Mouse (Mus musculus): ENCODE data around the gene Sap30.

Sap30 gene

DNA sequence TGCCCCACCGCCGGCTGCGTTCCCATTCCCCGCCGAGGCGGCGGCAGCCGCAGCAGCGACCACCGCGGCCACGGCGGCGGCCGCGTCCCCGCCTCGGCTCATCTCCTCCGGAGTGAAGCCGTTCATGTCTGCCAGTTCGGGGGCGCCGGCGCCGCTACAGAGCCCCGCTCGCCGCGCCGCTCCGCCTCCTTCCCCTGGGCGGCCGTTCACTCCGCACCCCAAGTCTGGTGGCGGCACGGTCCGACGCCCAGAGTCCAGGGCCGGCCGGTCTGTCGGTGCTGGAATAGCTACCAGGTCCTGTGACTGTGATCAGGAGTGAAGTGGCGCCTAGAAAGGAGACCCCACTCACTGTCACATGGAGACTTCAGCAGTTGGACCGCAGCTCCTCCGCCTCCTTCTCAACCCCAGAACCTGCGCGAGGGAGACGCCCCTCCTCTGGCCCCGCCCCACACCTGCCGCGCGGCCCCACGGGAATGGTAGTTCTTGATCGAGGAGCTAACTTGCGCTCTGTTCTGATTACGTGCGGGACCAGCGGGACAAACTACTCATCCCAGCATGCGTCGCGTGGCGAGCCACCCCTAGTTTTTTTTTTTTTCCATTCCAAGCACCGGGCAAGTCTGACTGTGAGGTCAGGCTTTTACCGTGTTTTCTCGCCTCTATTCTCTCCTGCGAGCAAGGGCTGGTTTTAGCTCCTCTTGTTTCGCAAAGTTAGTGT is at the start of gene Sap30:
Gene Sap30 (minus strand): TSS at position 420 of the 715 bp plus-strand sequence.
- in situ Hi-C loops (cut with MboI, MseI) = no loop called here

DNA sequence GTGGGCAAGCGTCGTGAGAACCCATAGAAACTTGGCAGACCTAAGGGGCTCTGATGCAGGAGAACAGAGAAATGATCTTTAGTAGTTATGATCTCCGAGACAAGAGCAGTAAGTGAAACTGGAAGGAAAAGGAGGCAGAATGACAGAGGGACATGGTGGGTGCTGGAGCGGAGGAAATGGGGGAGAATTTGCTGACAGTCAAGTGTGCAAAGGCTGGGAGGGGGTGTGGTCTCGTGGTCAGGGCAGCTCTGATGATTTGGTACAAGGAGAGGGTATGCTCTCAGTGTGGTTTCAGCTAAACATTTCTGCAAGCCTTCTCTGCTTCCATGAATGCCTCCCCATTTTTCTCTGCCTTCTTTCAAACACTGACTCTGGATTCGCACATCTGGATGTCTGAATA is 48.5 kb upstream of the Sap30 start:
- in situ Hi-C loops (cut with MboI, MseI) = loop anchor here (5.0 kb wide), 2 partner anchors 261 to 271 kb away; no protein-coding TSS in a partner anchor

DNA sequence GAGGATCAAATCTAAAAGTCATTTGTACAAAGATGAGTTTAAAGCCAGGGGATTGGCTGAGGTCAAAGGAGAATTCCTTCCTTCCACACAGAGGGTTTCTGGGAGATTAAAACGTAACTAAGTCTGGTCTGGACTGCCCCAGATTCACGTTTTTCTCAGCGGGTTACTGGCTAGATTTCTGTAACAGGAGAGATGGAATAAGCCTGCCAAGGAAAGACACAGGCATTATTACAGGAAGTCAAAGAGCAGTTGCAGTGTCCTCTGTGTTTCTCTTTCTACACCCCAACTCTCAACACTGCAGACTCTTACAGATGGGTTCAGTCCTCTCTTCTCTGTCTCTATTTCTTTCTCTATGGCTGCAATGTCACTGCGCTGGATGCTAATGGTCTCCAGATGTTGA is 46.8 kb upstream of the Sap30 start:
- in situ Hi-C loops (cut with MboI, MseI) = loop anchor here (5.0 kb wide), 2 partner anchors 102 to 107 kb away; no protein-coding TSS in a partner anchor

DNA sequence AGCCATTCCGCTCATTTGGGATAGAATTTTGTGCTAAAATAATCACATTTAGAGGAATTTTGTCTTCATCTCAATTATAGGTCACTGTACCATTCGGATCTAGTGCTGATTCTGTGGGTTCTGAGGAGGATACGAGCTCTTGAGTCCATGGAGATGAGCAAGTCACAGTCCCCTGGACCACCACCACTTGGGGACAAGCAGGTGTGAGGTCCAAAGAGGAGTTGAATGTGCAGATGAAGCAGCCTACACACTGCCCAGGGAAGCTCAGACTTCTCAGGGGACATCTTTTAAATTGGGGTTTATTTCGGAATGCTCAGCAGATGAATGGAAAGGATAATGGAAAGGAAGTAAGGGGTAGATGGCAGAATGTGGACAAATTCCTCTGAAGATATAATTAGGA is 45.4 kb upstream of the Sap30 start:
- in situ Hi-C loops (cut with MboI, MseI) = loop anchor here (5.0 kb wide), 2 partner anchors 101 to 106 kb away; no protein-coding TSS in a partner anchor

DNA sequence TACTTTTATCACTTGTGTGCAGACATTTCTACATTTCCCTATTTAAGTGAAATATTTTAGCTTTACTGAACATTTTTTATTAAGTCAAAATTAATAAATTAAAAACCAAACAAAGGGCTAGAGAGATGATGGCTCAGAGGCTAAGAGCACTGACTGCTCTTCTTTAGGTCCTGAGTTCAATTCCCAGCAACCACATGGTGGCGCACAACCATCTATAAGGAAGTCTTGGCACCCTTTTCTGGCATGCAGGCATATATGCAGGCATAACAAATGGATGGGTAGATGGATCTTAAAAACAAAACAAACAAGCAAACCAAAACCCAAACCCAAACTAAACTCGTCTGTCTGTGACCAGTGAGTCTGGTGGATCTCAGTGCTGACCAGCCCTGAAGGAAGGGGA is 44.6 kb upstream of the Sap30 start:
- in situ Hi-C loops (cut with MboI, MseI) = loop anchor here (5.0 kb wide), 2 partner anchors 100 to 105 kb away; no protein-coding TSS in a partner anchor

DNA sequence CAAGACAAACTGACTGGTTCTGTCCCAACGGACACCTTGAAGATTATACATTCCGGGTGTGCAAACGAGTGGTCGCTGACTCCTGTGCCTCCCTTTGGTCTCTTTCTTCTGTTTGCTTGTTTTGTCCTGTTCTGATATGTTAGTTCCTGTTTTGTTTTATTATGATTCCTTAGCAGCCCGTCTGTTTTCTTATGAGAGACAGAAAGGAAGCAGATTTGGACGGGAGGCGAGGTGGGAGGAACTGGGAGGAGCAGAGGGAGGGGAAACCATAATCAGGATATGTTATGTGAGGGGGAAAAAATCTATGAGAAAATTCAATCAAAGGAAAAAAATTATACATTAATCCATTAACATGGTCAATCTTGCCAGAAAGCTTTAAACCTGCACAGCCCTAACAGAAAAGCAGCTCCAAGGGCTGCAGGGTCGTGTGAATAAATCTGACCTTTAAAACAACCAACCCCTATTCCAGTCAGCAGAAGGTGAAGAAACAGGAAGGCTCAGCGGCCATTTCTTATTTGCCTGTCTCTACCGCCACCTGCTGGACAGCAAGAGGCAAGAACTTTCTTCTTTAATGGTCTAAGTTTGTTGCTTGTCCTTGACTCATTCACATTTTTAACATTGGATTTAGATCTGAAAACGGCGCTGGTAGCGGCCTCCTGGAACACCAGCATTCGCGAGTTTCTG is 43.1 kb upstream of the Sap30 start:
- in situ Hi-C loops (cut with MboI, MseI) = loop anchor here (5.0 kb wide), 2 partner anchors 99 to 104 kb away; no protein-coding TSS in a partner anchor

DNA sequence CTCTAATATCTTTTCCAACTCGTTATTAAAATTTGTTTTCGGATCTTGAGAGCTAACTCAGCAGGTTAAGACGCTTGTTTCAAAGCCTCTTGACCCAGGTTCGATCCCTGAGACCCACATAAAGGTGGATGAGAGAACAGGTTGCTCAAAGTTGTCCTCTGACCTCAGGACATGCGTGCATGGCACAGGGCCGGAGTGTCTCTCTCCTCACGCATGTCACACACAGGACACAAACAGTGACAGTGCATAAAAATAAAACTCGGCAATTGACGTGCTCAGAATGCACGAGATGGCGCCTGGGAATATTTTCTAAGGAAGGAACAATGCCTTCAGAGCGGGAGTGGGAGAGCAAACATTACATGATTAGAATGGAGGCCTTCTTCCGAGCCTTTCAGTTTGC is 42.6 kb upstream of the Sap30 start:
- in situ Hi-C loops (cut with MboI, MseI) = loop anchor here (5.0 kb wide), 2 partner anchors 98 to 103 kb away; no protein-coding TSS in a partner anchor

DNA sequence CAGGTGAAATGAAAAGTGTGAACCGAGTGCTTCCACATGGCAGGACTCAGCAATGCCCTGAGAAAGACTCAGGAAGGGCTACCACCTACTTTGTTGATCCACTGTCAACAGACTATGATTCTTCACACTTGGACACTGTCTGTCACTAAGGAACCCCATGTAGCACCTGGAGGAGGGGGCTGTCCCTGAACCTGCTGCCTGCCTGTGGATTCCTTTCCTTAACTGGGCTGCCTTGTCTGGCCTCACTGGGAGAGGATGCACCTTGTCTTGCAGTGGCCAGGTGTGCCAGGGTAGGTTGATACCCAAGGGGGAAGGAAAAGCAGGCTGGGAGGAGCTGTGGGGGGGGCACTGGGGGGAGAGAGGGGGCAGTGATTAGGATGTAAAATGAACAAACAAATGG is 40.4 kb upstream of the Sap30 start:
- in situ Hi-C loops (cut with MboI, MseI) = no loop called here

DNA sequence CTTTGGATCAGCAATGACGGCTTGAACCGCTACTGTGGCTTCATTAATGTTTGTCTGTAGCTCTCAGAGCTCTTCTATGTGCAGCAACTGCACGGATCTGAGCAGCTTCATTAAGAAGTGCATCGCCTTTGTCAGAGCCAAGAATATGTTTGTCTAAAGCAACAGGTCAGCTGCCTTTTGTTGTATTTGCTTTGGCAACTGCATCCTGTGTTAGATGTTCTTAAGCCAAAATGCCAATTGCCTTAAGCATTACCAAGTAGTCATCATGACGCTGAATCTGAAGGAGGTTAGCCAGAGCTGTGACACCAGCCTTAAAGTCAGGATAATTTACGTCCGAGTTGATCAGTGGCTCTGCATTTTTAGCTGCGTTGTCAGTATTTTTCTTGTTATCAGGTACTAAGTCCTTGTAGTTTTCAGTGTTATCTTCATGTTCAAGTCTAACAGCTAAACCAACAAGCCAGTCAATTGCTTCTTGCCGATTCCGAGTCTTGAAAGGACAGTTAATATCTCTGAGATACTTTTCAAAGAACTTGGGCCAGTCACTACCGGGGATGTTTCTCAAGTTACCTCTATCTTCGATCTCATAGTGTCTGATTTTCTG is 32.6 kb upstream of the Sap30 start:
- in situ Hi-C loops (cut with MboI, MseI) = loop anchor here in 1 of 2 experiments (25.0 kb wide), 1 partner anchor 958 kb away; the partner anchor contains the start of genes Cep44 and Fbxo8

DNA sequence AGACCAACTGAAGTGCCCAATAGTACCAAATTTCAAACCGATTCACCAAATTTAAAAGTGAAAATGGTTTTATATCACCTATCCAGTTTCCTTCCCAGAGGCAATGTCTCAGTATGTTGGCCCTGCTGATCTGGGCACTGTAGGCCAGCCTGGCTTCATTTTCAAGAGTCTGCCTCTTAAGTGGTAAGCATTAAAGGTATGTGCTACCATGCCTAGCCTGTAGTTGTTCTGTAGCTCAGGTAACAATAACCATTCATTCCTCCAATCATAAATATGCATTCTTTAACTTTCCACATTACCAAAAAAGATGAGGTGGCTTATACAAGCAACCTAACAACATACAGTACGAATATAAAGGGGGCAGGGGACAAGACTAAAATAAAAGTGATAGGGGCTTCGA is 30.1 kb upstream of the Sap30 start:
- in situ Hi-C loops (cut with MboI, MseI) = loop anchor here in 1 of 2 experiments (25.0 kb wide), 1 partner anchor 955 kb away; the partner anchor contains the start of genes Cep44 and Fbxo8

DNA sequence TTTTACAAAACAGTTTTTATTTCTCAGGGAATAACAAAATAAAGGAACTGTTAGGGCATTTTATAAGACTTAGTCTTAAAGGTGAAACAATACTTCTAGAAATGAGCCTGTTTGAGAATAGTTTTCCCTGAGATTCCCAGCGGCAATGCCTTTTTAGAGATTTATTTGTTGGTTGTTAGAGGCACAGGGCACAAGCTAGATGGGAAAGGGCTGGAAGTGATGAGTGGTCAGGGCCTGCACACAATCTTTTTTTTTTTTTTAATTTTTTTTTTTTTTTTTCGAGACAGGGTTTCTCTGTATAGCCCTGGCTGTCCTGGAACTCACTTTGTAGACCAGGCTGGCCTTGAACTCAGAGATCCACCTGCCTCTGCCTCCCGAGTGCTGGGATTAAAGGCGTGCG is 29.0 kb upstream of the Sap30 start:
- in situ Hi-C loops (cut with MboI, MseI) = loop anchor here in 1 of 2 experiments (25.0 kb wide), 1 partner anchor 954 kb away; the partner anchor contains the start of genes Cep44 and Fbxo8

DNA sequence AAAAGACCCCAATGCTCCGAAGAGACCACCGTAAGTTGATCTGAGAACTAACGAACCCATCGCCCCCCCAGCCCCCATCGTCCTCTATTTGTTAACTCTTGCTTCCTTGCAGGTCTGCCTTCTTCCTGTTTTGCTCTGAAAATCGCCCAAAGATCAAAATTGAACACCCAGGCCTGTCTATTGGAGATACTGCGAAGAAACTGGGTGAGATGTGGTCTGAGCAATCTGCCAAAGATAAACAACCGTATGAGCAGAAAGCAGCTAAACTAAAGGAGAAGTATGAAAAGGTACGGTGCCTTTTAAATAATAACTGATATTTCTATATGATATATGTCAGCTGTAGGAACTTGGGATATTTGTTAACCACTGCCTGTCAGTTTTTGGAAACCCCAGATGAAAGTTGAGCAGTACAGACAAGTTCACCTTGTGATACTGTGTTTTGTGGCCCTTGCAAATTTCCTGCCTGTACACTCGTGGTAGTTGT is 25.6 kb upstream of the Sap30 start:
- in situ Hi-C loops (cut with MboI, MseI) = loop anchor here in 1 of 2 experiments (25.0 kb wide), 1 partner anchor 951 kb away; the partner anchor contains the start of genes Cep44 and Fbxo8

DNA sequence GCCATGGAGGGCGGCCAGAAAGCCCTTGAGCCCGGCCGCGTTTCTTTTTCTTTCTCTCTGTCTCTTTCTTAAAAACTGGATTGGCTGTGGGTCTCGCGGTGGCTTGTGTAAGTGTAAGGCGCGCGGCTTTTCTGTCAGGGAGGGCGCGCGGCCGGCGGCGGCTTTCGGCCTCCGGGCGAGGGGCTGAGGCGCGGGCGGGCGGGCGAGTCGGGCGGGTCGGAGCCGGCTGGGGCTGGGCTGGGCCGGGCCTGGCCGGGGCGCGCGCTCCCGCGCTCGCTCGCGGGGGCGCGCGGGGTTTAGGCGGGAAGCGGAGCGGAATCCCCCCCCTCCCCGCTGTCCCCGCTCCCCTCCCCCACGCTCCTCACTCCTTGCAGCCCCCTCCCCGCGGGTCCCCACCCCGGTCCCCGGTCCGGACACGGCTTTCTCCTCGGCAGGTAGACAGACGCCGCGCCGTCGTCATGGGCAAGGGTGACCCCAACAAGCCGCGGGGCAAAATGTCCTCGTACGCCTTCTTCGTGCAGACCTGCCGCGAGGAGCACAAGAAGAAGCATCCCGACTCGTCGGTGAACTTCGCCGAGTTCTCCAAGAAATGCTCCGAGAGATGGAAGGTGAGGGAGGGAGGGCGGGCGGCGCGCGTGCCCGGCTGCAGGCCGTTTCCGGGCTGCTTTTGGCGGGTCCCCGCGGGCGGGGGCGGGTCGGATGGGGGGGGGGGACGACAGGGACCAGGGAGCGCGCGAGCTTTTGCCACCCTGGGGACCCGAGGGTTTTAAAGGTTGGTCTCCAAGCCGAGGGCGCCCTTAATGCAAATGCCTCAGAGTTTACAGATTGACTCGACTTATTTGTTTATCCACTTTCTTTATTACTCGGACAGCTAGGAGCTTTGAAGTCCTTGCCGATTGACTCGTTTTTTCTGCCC is 24.7 kb upstream of the Sap30 start:
- in situ Hi-C loops (cut with MboI, MseI) = loop anchor here in 1 of 2 experiments (25.0 kb wide), 1 partner anchor 950 kb away; the partner anchor contains the start of genes Cep44 and Fbxo8

DNA sequence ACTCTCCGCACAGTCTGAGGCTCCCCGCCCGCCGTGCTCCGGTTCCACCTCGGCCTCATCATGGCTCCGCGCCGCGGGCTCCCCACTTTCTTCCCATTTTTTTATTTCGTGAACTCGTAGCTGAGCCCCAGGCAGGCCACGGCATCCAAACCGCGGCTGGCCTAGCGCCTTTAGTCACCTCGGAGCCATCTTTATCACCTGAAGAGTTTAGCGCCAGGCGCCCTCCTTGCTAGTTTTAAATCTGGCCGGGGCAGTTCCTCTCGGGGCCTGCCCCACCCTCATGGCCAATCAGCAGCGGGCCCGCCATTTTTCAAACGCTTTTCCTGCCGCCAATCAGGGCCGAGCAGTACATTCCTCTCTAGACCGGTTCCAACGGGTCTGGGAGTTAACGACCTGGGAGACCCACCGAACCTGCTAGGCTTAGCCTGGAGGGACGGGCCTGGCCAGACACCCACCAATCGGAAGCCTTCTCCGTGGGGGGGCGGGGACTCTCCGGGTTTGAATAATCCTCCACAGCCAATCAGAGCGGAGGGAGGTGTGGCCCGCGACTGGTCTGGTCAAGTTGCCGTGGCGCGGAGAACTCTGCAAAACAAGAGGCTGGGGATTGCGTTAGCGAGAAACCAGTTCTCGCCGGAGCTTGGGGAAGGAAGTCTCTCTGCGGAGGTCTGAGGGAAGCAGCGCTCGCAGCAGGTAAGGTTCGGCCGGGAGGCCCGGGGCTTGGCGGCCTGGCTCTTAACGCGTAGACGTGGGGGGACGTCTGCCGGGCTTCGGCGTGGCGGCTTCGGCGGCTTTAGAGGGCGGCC is 23.9 kb upstream of the Sap30 start, which contains the start of gene Hmgb2:
Gene Hmgb2 (plus strand): TSS at position 592 of the 803 bp plus-strand sequence.
- in situ Hi-C loops (cut with MboI, MseI) = loop anchor here in 1 of 2 experiments (25.0 kb wide), 1 partner anchor 949 kb away; the partner anchor contains the start of genes Cep44 and Fbxo8

DNA sequence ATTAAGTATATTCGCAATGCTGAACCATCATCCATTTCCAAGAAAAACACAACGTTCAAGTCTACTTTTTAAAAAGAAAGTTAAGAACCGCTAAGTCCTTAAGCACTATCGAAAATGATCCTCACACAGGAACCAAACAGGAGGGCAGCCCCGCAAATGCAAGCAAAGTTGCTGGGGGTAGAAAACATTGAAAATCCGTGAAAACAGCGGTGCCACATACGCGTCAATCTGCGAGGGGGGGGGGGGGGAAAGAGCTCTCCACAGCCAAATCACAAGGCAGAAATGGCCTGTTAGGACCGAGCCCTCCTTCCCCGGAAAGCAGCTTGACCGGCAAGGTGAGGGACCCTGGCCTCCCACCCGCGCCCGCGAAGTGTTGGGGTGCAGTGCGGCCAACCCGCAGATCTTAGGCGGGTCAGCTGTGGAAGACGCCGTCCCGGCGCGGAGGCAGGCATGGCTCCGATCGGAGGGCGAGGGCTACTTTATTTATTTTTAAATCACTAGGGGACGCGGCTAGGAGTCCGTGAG is 23.2 kb upstream of the Sap30 start:
- in situ Hi-C loops (cut with MboI, MseI) = loop anchor here in 1 of 2 experiments (25.0 kb wide), 1 partner anchor 949 kb away; the partner anchor contains the start of genes Cep44 and Fbxo8

DNA sequence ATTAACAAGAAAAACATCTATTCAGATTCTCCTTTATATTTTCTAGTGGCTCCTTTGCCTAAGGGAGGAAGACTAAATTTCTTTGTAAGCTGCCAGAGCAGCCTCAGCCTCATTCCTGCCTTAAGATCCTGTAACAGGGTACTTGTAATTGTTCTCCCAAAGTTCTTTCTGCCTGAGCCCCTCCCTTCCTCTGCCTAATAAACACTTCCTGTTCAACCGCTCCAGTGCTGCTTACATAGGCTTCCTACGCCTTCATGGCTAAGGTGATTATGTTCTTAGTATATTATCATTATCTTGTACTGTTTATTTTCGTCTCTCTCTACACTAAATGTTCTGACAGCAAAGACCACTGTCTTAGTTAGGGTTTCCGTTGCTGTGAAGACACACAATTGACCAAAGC is 21.0 kb upstream of the Sap30 start:
- in situ Hi-C loops (cut with MboI, MseI) = loop anchor here (5.0 to 25.0 kb wide), 2 partner anchors 76 to 946 kb away; partner anchors contain the start of genes Cep44 (in 1 of the 2) and Fbxo8 (in 1 of the 2)

DNA sequence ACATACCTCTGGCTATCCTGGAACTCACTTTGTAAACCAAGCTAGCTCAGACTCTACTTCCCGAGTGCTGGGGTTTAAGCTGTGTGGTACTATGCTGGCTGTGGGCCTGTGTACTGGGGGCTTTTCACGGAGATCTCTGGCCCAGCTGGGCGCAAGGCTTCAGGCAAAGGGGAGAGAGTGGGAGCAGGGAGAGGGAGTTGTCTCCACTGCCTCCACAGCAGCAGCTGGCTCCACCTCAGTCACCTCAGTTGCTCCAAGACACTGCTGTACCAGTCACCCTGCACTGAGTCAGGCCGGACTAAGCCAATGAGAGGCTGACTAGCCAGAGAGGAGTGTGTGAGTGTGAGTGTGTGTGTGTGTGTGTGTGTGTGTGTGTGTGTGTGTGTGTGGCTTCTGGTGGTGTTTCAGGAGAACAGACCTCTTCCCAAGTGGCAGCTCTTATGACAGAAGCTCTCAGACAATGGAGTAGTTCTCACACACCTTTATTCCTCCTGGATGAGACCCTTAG is 19.9 kb upstream of the Sap30 start:
- in situ Hi-C loops (cut with MboI, MseI) = loop anchor here (5.0 to 25.0 kb wide), 2 partner anchors 75 to 945 kb away; partner anchors contain the start of genes Cep44 (in 1 of the 2) and Fbxo8 (in 1 of the 2)

DNA sequence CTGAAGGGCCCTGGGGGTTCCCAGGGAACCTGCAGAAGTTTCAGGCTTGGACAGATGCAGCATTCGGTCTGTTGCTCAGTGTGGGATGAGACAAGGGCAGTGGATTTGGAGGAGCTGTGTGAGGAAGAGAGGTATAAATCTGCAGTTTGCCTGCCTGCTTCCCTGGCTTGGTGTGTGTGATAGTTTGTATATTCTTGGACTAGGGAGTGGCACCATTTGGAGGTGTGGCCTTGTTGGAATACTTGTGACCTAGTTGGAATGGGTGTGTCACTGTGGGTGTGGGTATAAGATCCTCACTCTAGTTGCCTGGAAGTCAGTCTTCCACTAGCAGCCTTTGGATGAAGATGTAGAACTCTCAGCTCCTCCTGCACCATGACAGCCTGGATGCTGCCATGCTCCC is 17.8 kb upstream of the Sap30 start:
- in situ Hi-C loops (cut with MboI, MseI) = loop anchor here (5.0 to 25.0 kb wide), 2 partner anchors 73 to 943 kb away; partner anchors contain the start of genes Cep44 (in 1 of the 2) and Fbxo8 (in 1 of the 2)

All from T-helper 17 cell (primary cell).